Mouse (Mus musculus): ENCODE results near the gene Etfb.

The Etfb gene

DNA sequence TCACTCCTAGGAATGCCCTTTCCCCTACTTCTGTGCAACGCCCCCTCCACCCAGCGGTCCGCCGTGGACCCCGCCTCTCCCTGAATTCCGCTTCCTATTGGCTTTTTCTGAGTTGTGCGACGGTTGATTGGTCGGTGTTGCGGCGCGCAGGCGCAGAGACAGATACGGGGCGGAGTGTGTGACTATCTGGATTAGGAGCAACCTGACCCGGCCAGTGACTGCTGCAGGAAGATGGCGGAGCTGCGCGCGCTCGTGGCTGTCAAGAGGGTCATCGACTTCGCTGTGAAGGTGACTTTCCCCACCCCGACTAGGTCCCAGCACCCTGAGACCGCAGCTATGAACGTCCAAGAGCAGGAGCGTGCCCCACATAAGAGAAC is at the start of gene Etfb, which contains the start of gene Gm45233:
Gene Etfb (plus strand): TSS at position 167 of the 377 bp plus-strand sequence.
Gene Gm45233 (plus strand): TSS at position 212 of the 377 bp plus-strand sequence.
- peak; percentile 96 for DNase-seq (ENCODE audit: low spot score)

DNA sequence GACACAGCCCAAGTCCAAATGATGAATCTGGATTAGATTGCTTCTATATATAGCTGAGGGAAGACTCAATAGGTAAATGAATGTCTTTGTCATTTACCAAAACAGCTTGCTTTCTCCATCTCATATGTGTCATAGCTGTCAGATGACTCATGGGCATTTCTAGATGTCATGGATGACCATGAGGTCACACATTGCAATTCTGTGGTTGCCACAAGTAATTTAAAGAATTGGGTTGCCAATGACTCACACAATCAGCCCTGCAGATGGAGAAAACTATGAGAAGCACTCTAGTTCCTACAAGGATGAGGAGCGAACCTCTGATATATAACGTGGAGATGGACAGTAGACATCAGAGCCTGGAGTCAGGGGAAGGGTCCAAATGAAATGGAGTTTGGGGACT is 44.4 kb upstream of the Etfb start:
- DNase-seq (ENCODE audit: low spot score): no peak

DNA sequence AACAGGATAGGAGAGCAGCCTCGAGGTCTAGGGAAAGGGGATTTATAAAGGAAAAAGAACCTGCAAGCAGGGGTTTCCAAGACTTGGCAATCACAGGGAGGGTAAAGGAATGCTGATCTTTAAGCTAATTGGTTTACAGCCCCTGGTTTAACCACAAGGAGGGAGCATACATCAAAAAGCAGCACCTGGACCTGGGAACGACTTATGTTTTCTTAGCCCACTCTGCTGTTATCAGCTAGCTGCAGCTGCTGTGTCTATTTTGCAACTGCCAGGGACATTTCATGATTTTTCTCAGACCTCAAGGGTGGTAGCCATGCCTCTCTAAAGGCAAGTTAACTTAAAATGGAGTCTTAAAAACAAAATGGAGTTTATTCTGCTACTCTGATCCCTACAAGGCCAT is 41.2 kb upstream of the Etfb start:
- DNase-seq (ENCODE audit: low spot score): no peak

DNA sequence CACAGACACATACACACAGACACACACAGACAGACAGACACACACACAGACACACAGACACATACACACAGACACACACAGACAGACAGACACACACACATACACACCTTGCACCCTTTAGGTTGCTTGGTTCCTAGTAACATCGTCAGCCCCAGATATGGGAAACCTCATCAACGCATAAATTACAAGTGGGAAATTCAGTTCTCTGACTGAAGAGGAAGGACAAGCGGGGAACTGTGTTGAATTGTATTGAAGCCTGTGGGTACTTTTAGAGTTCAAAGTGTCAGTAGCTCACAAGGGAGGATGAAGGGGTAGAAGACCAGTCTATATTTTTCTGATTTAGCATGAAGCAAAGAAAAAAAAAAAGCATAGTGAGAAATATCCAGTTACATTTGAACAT is 36.3 kb upstream of the Etfb start:
- no peak for DNase-seq (ENCODE audit: low spot score)

DNA sequence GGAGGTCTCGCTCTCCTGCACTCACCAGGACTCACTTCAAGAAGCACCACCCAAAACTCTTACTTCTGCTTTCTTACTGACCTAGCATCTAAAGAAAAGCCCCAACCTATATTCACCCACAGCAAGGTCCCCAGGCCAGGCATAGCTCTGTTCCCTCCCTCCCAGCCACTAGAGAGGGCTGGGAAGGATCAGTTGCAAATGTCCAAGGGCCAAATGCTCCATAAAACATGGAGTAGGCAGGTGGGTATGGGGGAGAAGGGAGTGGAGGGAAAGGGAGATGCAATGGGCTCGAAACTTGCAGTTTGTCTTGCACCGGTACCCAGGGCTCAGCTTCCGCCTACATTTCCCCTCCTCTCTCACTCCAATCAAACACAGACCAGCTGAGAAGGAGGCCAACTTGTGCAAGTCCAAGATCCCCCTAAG is 35.7 kb upstream of the Etfb start, which contains the start of gene Siglecg:
Gene Siglecg (plus strand): TSS at position 74 of the 423 bp plus-strand sequence.
- no peak for DNase-seq (ENCODE audit: low spot score)

DNA sequence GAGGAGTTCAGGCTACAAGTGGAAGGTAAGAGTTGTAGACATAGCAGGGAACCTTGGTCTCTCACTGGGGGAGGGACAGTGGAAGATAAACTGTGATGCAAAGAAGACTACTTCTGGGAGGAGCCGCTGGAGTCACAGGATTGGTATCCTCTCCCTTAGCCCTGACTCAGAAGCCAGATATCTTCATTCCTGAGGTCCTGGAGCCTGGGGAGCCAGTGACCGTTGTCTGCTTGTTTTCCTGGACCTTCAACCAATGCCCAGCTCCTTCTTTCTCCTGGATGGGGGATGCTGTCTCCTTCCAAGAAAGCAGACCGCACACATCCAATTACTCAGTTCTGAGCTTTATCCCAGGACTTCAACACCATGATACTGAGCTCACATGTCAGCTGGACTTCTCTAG is 34.8 kb upstream of the Etfb start:
- DNase-seq (ENCODE audit: low spot score): no peak

DNA sequence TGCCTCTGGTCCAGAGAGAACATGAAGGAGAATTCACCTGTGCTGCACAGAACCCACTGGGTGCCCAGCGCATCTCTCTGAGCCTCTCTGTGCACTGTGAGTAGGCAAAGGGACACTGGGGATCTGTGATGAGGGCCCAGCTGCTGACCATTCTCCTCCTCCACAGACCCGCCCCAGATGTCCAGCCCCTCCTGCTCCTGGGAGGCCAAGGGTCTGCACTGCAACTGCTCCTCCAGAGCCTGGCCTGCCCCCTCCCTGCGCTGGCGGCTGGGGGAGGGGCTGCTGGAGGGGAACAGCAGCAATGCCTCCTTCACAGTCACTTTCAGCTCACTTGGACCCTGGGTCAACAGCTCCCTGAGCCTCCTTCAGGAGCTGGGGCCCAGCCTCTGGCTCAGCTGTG is 32.2 kb upstream of the Etfb start:
- peak; percentile 26 for DNase-seq (ENCODE audit: low spot score)

DNA sequence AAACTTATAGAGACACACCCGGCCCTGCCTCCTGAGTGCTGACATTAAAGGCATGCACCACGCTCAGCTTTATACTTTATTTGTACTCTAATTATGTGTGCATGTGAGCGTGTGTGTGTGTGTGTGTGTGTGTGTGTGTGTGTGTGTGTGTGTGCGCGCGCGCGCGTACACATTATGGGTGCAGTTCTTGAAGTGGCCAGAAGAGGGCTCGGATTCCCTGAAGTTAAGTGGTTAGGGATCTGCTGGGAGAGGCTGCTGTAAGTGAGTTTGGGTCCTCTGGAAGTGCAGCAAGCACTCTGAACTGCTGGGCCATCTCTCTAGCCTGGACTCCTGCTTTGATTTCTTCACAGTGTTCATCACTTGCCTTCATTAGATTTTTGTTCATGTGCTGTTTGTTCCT is 26.6 kb upstream of the Etfb start:
- DNase-seq (ENCODE audit: low spot score): no peak

DNA sequence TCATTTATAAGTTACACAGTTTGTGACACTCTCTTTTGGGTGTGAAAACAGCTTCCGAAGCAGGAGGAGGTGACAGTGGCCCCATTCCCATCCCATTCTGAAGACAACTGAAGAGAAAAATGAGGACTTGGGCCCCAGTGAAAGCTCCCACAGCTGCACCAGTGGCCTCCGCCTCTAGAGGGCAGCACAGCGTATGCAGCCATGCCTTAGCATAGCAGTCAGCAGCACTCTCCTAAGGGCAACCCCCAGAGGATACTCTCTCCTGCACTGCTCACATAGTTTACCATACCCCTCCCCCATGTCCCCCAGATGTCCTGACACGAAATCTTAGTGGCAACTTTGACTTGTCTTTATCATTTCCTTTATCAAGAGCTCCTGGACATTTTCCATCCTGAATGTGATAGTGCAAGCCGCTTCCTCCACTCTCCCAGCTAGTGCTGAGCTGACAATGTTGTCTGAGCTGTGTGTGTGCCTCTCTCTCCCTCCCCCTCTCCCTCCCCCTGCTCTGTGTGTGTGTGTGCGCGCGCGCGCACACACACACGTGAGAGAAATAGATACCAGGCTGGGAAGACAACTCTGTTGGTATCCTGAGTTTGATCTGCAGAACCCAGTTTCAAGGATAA is 20.8 kb upstream of the Etfb start:
- DNase-seq (ENCODE audit: low spot score): peak; percentile 88

DNA sequence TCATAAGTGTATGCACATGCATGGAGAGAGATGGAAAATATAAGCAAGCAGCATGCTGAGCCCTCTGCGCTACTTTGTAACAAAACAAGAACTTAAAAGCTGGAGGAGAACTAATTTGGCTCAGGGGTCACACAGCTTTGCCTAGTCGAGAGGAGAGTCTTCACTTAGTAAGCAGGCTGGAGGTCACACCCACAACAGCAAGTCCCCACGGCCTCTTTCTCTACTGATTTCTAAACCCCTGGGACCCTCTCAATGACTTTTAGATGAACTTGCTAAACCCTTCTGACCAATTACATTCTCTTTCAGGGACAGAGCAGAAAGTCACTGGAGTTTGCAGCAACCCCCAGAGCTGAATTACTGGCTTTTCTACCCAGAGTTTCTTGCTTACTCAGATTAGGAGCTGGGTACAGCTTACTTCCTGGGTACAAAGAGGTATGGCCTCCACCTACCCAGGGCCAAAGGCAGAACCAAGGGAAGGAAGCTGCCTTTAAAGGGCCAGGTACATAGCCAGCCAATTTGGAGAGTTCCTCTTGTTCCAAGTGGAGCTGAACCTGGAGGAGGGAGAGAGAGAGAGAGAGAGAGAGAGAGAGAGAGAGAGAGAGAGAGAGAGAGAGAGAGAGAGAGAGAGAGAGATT is 19.8 kb upstream of the Etfb start:
- no peak for DNase-seq (ENCODE audit: low spot score)

DNA sequence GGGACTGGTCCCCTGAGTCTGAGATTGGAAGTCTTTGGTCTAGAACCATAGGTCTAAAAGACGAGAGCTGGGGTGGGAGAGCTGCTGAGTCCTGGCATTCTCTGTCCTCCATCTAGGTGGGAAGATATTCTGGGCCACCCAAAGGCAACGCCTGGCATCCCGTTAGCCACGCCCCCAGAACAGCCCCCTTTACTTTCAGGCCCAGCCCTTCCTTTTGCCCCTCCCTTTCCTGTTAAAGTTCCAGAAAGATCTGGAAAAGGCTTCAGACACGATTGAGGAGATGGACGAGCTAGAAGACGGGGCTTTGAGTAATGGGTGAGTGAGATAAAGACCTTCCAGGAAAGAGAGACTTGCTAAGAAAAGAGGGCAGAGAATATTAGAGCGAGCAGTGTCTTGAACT is 16.5 kb upstream of the Etfb start, which contains the start of gene Lim2:
Gene Lim2 (plus strand): TSS at position 265 of the 400 bp plus-strand sequence.
- no peak for DNase-seq (ENCODE audit: low spot score)

DNA sequence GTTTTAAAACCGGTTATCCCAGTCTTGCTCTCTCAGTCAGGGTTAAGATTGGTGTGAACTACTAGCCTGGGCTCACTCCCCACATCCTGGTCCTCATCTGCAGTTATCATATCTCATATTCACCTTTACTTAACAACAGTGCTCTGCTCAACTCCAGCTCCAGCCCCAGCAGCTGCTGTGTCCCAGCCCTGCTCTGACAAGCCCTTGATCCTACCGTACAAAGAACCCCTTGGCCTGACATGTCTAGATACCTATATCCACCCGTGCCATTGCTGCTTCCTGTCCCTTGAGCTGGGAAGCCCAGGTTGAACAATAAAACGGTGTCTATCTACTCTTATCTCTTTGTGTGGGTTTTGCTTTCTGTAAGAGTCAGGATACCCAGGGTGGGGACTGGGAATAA is 14.4 kb upstream of the Etfb start:
- no peak for DNase-seq (ENCODE audit: low spot score)

DNA sequence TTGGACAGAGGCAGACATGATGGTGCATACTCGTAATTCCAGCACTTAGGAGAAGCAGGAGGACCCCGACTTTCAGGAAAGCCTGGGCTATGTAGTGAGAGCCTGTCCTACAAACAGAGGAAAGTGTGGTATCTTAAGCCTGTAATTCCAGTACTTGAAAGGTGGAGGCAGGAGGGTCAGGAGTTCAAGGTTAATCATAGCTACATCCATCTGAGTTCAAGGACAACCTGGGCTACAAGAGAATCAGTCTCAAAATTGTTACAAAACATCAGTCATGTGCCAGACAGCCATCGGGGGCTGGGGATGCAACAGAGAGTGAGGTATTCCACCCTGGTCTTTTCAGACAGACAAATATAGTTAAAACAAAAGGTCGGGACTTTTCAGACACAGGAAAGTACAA is 11.0 kb upstream of the Etfb start:
- no peak for DNase-seq (ENCODE audit: low spot score)

DNA sequence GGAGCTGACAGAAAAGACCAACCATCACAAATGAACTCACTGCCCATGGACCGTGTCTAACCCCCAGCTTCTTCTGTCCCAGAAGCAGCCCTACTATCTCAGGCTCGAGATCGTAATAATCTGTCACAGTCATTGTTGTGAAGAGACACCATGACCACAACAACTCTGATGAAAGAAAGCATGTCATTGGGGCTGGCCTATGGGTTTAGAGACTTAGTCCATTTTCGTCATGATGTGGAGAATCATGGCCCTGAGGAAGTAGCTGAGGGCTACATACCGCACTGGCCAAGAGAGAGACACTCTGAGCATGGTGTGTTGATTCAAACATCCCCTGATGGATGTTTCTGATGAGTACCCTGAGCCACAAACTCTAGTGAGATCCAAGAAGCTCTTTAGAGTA is 9.2 kb upstream of the Etfb start:
- DNase-seq (ENCODE audit: low spot score): no peak

DNA sequence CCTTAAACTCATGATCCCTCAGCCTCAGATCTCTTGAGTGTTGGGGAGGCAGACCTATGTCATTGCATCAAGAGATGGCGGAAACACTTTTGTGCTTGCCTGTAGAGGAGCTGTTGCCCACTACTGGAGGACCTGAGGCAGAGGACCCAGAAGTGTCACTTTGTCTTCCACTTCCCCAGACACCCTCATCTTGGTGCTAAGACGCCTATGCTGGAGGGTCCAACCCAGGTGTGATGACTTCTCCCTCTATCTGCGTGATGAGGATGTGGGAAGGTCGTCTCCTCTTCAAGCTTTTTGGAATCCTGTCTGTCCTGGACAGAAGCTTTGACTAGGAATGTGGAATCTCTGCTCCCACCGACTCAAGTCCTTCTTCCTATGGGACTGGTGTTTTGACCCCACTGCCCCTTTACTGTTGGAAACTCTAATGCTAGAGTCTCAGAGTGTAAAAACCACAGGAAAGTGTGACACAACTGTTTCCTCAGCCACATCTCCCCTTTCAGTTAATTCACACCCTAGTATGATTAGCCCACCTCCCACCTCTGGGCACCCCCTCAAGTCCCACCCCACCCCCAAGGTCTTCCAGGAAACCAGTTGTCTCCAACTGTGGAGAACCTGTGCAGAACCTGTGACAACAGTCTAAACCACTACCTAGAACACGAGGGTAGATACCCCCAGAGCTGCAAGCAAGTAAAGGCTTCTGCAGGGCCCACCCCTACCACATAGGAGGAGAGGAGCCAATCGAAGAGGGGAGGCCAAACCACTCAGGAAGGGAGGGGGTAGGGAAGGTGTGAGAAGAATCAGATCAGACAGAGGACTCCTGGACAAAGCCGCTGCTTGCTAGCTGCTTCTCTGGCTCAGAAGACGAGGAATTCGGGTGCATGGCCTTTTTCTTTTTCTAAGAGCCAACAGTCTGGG is 7.3 kb upstream of the Etfb start, which contains the start of gene Nkg7:
Gene Nkg7 (plus strand): TSS at position 733 of the 915 bp plus-strand sequence.
- no peak for DNase-seq (ENCODE audit: low spot score)

DNA sequence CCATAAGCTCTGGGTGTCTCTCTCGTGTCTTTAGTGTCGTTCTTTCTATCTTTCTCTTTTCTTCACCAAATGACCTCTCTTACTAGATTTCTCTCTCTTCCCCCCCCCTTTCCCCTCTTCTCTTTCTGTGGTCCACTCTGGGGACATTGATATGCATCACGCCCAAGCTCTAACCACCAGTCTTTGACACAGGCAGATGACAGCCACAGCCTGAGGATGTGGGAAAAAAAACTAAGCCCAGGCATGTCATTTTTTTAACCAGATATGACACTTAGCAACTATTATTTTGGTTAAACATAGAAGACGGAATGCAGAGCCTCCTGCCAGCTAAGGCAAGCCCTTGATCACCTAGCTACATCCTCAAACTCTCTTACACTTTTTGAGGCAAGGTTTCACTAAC is 5.3 kb upstream of the Etfb start:
- no peak for DNase-seq (ENCODE audit: low spot score)

DNA sequence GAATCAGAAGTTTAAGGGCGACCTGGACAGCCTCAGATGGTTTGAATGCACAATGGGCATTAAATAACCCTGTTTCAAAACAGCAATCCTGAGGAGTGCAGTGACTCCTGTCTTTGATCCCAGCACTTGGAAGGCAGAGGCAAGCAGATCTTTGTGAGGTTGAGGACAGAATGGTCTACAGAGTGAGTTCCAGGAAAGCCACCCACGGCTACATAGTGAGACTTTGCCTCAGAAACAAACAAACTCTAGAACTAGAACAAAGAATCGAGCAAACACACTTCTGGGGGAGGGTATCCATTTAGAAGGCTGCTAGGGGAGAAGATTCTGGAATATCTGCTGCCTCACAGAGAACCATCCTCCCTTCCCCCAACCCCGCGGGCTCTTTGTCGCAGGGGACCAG is 3.4 kb upstream of the Etfb start, which contains the start of gene Cldnd2:
Gene Cldnd2 (plus strand): TSS at position 301 of the 400 bp plus-strand sequence.
- no peak for DNase-seq (ENCODE audit: low spot score)

DNA sequence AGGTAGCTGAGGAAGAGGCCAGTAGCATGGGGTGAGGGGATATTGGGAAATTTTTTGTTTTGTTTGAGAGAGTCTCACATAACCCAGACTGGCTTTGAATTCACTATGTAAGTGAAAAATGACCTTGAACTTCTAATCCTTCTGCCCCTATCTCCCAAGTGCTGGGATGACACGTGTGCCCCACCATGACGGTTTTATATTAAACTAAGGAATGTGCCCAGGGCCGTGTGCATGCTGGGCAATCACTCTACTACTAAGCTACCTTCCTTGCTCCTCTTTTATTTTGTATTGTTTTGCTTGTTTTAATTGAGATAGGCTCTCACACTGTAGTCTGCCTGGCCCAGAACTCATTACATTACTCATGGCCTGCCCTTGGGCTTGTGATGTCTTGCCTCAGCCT is 2.8 kb upstream of the Etfb start:
- no peak for DNase-seq (ENCODE audit: low spot score)

DNA sequence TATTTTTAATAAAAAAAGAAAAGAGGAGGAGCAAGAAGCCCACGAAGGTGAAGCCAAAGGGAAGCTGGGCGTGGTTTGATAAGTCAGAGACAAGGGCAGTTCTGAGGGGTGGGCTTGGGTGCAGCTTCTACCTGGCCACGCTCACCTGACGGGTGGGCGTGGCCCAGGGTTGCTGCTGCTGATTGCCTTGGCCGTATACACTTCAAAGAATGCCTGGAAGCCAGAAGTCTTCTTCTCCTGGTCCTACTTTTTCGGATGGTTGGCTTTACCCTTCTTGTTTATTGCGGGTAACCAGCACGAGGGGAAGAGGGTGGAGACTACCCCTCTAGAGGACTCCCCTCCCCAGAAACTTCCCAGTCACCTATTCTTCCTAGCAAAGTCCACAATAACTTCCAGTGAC is 1.2 kb upstream of the Etfb start:
- DNase-seq (ENCODE audit: low spot score): no peak

DNA sequence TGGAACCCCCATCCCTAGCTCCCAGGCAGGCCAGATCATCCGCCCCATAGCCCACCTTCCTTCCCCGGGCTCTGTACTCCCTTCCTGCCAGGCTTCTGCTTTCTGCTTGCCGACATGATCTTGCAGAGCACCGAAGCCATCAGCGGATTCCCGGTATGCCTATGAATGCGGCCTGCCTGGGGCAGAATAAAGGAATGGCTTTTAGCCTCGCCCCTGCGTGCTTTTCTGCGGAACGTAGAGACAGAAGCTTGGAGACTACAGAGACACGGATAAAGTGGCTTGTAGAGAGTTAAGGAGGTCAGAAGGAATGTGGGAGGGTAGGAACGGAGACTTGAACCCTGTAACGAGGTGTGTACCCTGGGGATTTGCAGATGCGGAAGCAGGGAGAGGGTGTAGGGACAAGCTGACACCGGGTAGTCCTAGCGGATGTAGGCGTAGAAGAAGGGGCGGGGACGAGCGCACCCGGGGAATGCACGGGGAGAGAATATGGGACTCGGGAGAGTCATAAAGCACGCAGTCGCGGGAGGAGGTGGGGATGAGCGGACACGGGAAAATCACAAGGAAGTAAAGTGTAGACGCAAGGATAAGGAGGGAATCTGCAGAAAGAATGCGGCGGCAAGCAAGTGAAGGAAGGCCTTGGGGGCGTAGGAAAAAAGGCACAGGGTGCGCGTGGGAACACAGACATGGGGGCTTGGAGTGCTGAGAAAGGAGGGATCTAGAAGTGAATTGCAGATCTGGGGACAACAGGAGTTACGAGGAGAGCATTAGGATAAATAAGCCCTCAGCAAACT is 562 bp upstream of the Etfb start:
- DNase-seq (ENCODE audit: low spot score): peak; percentile 78

DNA sequence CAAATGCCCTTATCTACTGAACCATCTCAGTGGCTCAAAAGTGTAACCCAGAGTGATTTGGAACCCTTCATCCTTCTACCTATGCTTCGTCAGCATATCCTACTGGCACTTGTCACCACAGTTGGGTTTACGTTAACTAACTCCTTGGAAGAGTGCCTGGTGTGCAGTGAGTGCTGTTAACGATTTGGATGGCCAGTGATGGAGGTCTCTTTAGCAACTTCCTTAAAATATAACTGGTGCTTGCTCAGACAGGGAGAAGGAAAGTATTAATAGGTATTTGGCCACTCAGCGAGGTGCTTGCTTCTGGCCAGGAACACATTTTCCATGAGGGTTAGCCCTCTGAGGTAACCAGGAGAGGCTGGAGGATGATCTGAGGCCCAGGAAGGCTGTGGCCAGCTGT is 3.9 kb downstream of the Etfb start:
- no peak for DNase-seq (ENCODE audit: low spot score)

DNA sequence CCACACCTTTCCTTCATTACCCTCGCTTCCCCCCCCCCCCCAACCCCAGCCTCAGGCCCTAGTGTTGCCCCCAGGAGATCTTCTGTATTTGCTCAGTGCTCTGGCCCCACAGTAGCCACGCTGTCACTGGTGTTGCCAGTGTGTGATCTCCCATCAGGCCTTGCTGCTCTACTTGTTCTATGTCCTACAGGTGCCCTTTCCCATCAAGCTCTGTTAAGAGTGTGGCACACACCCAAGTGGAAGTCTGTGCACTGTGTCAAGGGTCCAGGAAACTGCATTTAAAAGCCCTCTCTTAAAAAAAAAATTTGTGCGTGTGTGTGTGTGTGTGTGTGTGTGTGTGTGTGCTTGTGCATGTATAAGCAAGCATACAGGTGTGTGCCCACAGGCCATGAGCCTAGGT is 4.4 kb downstream of the Etfb start:
- DNase-seq (ENCODE audit: low spot score): no peak
